Mouse (Mus musculus) forebrain, postnatal 0 days (tissue): Measurements from ENCODE around the gene Mllt3. TPM values are rescaled to one million over a fixed set of nuclear protein-coding genes. Genes with fewer than 3 reads are reported as not detected.

Experiments used
- ATAC-seq: fragments of 200-750 bp; cut with Nextera tagmentation; 2 replicates; pipeline ENCODE4 v1.8.0; 2017; ENCODE audit warnings: mild to moderate bottlenecking, moderate library complexity
- DNase-seq: peaks from one replicate; pipeline ENCODE4 v3.0.0-alpha.2; 2015
- H3K27ac ChIP-seq: fragments of 300-500 bp; sonication (generic); 2 replicates; pipeline ENCODE4 v1.5.1; 2014; ENCODE audit warnings: low read depth, mild to moderate bottlenecking, antibody characterized with exemption, low read length, moderate library complexity, mixed read lengths
- H3K27me3 ChIP-seq: fragments of 300-500 bp; sonication (generic); 2 replicates; pipeline ENCODE4 v1.6.1; 2014; ENCODE audit warnings: mild to moderate bottlenecking, low read length, mixed read lengths; ENCODE audit not compliant: insufficient read depth
- H3K36me3 ChIP-seq: fragments of 300-500 bp; sonication (generic); 2 replicates; pipeline ENCODE4 v1.6.1; 2014; ENCODE audit warnings: mild to moderate bottlenecking, moderate library complexity; ENCODE audit not compliant: insufficient read depth
- H3K4me1 ChIP-seq: fragments of 300-500 bp; sonication (generic); 2 replicates; pipeline ENCODE4 v1.6.1; 2014; ENCODE audit warnings: antibody characterized with exemption; ENCODE audit not compliant: insufficient read depth
- H3K4me2 ChIP-seq: fragments of 300-500 bp; sonication (generic); 2 replicates; pipeline ENCODE4 v1.6.1; 2014; ENCODE audit warnings: low read depth, mild to moderate bottlenecking, moderate library complexity
- H3K4me3 ChIP-seq: fragments of 300-500 bp; sonication (generic); 2 replicates; pipeline ENCODE4 v1.5.1; 2014; ENCODE audit warnings: low read depth, low read length, mixed read lengths
- H3K9ac ChIP-seq: fragments of 300-500 bp; sonication (generic); 2 replicates; pipeline ENCODE4 v1.6.1; 2014; ENCODE audit warnings: mild to moderate bottlenecking
- H3K9me3 ChIP-seq: fragments of 300-500 bp; sonication (generic); 2 replicates; pipeline ENCODE4 v1.6.1; 2016; ENCODE audit warnings: low read length
- CTCF ChIP-seq: sonication (generic); IDR thresholded peaks from 2 replicates; pipeline ENCODE4 v1.5.1; 2016; ENCODE audit warnings: antibody characterized with exemption, control low read depth, low read depth
- WGBS: fragments of 180-500 bp; shearing (Covaris S2); extraction: QIAGEN DNeasy Blood & Tissue Kit; methylation state at CpG from one replicate; pipeline ENCODE4 v1.1.7; 2014; 5-methylcytosine and 5-hydroxymethylcytosine counted together
- polyA plus RNA-seq: library from polyadenylated mRNA; unstranded; fragments of >200 nt; fragmentation: Nextera tagmentation; extraction: Ambion mirVana; gene quantifications from 2 replicates; pipeline ENCODE4 v1.2.1, GENCODE M21; 2015
- total RNA-seq: library from RNA; depleted of rRNA; stranded (reverse); fragments of >200 nt; gene quantifications from 2 replicates; pipeline ENCODE4 v1.2.3, GENCODE M21; 2014; rRNA removed

Gene Mllt3
- total RNA-seq: 38.5 and 41.0 TPM in 2 replicates
- 65.2 and 75.2 TPM in 2 replicates for polyA plus RNA-seq

DNA sequence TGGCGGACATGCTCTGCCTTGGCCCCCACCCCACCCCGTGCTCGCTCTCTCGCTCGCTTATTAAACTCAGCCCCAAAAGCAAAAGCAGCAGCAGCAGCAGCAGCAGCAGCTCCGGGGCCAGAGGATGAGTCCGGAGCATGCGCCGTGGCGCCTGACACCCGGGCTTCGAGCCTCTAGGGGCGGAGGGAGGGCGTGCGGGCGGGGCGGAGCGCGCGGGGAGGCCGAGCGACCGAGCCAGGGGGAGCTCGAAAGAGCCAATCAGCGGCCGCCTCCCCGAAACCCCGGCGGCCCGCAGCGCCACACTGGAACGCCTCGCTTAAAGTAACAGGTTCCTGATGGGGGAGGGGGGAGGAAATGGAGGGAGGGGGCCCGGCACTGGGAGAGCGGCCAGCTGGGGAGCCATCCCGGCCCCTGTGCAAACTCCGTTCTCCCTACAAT, at the start of gene Mllt3:
Mllt3 (minus strand) TSS at position 149 of the 438 bp plus-strand sequence.
- ATAC-seq (peak; percentile 91), DNase-seq (peak; percentile 97)
- Histone ChIP-seq H3K4me3 (peak within 1 kb of the TSS; percentile 91), H3K9ac (peak within 1 kb of the TSS; percentile 78), H3K27ac (peak within 1 kb of the TSS; percentile 90), H3K9me3 (no peaks in the 10 kb centered on the region), H3K4me1 (peaks cover 6% of the 10 kb centered on the region), H3K36me3 (no peaks in the 10 kb centered on the region), H3K27me3 (no peaks in the 10 kb centered on the region; the same call in 1 of the 2 replicates), H3K4me2 (peak within 1 kb of the TSS; percentile 87)
- 2% methylated on average over 37 of the region's 37 CpGs for WGBS
- TF ChIP-seq CTCF: peak; percentile 40

DNA sequence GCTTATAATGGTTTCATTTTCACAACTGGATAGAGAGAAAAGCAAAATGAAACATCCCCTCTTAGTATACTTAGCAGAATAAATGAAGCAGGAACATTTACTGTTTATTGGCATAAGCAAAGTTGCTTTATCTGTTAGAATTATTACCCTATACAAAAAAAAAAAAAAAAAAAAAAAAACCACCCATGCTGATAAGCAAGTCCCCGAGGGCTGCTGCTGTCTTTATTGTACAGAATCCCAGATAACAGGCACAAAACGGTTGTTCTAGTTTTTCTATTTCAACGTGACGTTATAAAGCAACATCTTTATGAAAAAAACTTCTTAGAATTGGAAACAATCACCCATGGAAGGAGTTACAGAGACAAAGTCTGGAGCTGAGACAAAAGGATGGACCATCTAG, 49.2 kb upstream of the Mllt3 start:
- no peak overlapping the region for H3K9ac ChIP-seq
- WGBS: 86% methylated on average over 4 of the region's 4 CpGs
- ATAC-seq: no peak
- H3K27me3 ChIP-seq: no peaks in the 10 kb centered on the region
- DNase-seq: no peak
- H3K4me2 ChIP-seq: no peak overlapping the region
- no peaks in the 10 kb centered on the region for H3K9me3 ChIP-seq
- H3K36me3 ChIP-seq: no peaks in the 10 kb centered on the region
- H3K27ac ChIP-seq: no peak overlapping the region
- no peak for TF ChIP-seq CTCF
- no peak overlapping the region for H3K4me3 ChIP-seq
- H3K4me1 ChIP-seq: no peaks in the 10 kb centered on the region

DNA sequence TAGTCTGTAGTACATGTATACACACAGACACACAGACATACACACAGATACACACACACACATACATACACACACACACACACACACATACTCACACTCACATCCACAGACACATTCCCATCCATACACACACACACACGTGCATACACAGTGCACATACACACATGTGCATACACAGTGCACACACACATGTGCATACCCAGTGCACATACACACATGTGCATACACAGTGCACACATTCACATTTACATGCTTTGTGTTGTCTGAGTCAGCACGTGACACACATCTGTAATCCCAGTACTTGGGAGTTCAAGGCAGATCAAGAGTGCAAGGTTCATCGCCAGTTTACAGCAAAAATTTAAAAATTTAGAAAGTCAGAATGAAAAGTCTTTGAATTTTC, 48.7 kb upstream of the Mllt3 start:
- H3K4me1 ChIP-seq: no peaks in the 10 kb centered on the region
- DNase-seq (no peak), ATAC-seq (no peak)

DNA sequence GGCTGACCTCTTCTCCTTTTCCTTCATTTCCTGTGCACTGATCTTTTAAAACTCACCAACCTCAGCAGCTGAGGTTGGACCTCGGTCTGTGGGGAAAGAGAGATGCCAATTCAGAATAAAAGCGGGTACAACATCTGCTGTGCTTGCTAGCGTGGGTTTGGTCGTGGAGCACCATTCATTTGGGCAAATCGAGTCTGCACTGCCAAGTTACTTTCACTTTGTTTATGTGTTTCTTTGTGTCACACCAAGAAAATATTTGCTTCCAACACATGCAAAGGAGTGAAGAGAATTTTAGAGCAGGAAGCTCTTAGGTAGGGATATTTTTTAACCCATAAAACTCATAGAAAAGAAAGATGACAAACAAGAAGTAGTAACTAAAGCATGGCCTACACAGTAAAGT, 48.3 kb upstream of the Mllt3 start:
- Histone ChIP-seq H3K36me3 (no peaks in the 10 kb centered on the region), H3K9me3 (no peaks in the 10 kb centered on the region), H3K27ac (no peak overlapping the region), H3K9ac (no peak overlapping the region), H3K4me2 (no peak overlapping the region), H3K4me3 (no peak overlapping the region), H3K4me1 (no peaks in the 10 kb centered on the region), H3K27me3 (no peaks in the 10 kb centered on the region)
- TF ChIP-seq CTCF: no peak
- ATAC-seq: no peak
- WGBS: 56% methylated on average over 5 of the region's 5 CpGs
- no peak for DNase-seq

More for the DNA sequence above, 48.7 kb upstream of the Mllt3 start:
- Histone ChIP-seq H3K36me3 (no peaks in the 10 kb centered on the region), H3K27ac (no peak overlapping the region), H3K4me3 (no peak overlapping the region), H3K9ac (no peak overlapping the region), H3K4me2 (no peak overlapping the region), H3K9me3 (no peaks in the 10 kb centered on the region), H3K27me3 (no peaks in the 10 kb centered on the region)
- no peak for TF ChIP-seq CTCF
- WGBS: 96% methylated on average over 3 of the region's 3 CpGs

DNA sequence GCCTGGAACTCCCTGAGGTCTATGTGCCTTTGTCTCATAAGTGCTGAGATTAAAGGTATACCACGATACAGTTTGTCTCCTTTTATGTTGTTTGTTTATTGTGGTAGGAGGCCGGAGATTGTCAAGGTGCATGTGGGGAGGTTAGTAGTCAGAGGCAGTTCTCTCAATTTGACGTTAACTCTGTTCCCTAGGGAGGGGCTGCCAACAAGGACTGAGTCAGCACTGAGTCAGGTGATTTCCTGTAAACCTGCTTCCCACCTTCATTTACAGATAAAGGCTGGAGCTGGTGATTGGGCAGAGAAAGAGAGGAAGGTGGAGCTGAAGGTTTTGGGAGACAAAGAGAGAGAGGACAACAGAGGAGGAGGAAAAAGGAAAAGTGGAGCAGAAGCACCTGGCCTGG, 45.8 kb upstream of the Mllt3 start:
- H3K4me1 ChIP-seq: no peaks in the 10 kb centered on the region
- no peaks in the 10 kb centered on the region for H3K36me3 ChIP-seq
- H3K9me3 ChIP-seq: no peaks in the 10 kb centered on the region
- no peak overlapping the region for H3K4me3 ChIP-seq
- ATAC-seq (no peak), DNase-seq (no peak)
- no peak overlapping the region for H3K4me2 ChIP-seq
- no peak overlapping the region for H3K27ac ChIP-seq
- no peaks in the 10 kb centered on the region for H3K27me3 ChIP-seq
- no peak for TF ChIP-seq CTCF
- no peak overlapping the region for H3K9ac ChIP-seq
- WGBS: 78% methylated on average over 3 of the region's 3 CpGs

DNA sequence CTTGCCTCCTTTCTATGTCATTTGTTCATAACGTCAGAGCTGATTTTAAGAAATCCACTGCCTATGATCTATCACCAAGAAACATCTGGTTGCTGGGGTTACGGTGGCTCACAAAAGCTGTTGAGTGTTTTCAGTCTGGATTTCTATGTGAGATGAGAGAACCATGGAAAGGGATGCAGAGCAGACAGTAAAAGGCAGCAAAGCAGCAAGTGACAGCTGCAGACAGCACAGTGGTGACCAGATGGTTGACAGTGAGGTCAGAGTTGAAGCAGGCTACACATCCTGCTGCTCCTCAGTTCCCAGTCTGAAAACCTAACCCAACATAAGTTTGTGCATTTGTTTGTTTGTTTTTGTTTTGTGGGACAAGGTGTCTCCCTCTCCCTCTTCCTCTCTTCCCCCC, 42.2 kb upstream of the Mllt3 start:
- no peak overlapping the region for H3K4me2 ChIP-seq
- no peak for DNase-seq
- peak; percentile 27; the same call in 1 of the 2 replicates for ATAC-seq
- 64% methylated on average over 2 of the region's 2 CpGs for WGBS
- H3K27ac ChIP-seq: no peak overlapping the region
- H3K4me1 ChIP-seq: no peaks in the 10 kb centered on the region
- no peak overlapping the region for H3K9ac ChIP-seq
- no peaks in the 10 kb centered on the region for H3K9me3 ChIP-seq
- H3K27me3 ChIP-seq: no peaks in the 10 kb centered on the region
- H3K36me3 ChIP-seq: no peaks in the 10 kb centered on the region
- H3K4me3 ChIP-seq: no peak overlapping the region
- TF ChIP-seq CTCF: no peak

DNA sequence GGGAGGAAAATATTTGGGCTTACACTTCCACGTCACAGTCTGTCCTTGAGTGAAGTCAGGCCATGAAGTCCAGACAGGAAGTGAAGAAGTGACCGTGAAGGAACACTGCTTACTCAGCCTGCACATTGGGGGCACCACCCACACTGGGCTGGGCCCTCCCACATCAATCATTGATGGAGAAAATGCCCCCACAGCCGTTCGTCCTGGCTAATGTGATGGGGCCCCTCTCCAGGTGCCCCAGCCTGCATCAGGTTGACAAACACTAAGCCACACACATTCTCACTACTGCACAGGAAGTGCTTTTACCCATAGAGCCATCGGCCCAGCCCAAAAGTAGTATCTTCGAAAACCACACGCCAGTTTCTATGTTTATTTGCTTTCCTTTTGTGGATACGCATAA, 13.1 kb upstream of the Mllt3 start:
- Histone ChIP-seq H3K9ac (no peak overlapping the region), H3K27me3 (no peaks in the 10 kb centered on the region), H3K27ac (no peak overlapping the region), H3K4me3 (no peak overlapping the region), H3K4me1 (no peaks in the 10 kb centered on the region), H3K36me3 (no peaks in the 10 kb centered on the region), H3K9me3 (no peaks in the 10 kb centered on the region), H3K4me2 (no peak overlapping the region)
- 75% methylated on average over 8 of the region's 8 CpGs for WGBS
- no peak for TF ChIP-seq CTCF
- ATAC-seq (no peak), DNase-seq (no peak)
